Mouse (Mus musculus) forebrain, embryonic 14.5 days (tissue): ENCODE measurements around the gene Sec14l4. TPM values are rescaled to one million over a fixed set of nuclear protein-coding genes. Genes with fewer than 3 reads are reported as not detected.
A peak's percentile ranks its signal among the peaks of the same experiment; 100 is the strongest.

Experiments used
- ATAC-seq: fragments of 200-750 bp; cut with Nextera tagmentation; 2 replicates; pipeline ENCODE4 v1.8.0; 2017; ENCODE audit warnings: mild to moderate bottlenecking, moderate library complexity
- DNase-seq: peaks from one replicate; pipeline ENCODE4 v3.0.0-alpha.2; 2015; ENCODE audit warnings: low spot score
- H3K27ac ChIP-seq: fragments of 300-500 bp; sonication (generic); 2 replicates; pipeline ENCODE4 v1.5.1; 2014; ENCODE audit warnings: low read depth, mild to moderate bottlenecking, control low read depth, low read length, moderate library complexity
- H3K27me3 ChIP-seq: fragments of 300-500 bp; sonication (generic); replicated peaks from 2 replicates; pipeline ENCODE4 v1.6.1; 2014; ENCODE audit warnings: low read length, control low read depth, mixed read lengths; ENCODE audit not compliant: control insufficient read depth, insufficient read depth
- H3K36me3 ChIP-seq: fragments of 300-500 bp; sonication (generic); 2 replicates; pipeline ENCODE4 v1.6.1; 2014; ENCODE audit warnings: low read length, control low read depth; ENCODE audit not compliant: control insufficient read depth, insufficient read depth
- H3K4me1 ChIP-seq: fragments of 300-500 bp; sonication (generic); 2 replicates; pipeline ENCODE4 v1.6.1; 2014; ENCODE audit warnings: antibody characterized with exemption, low read length, control low read depth; ENCODE audit not compliant: control insufficient read depth, insufficient read depth
- H3K4me2 ChIP-seq: fragments of 300-500 bp; sonication (generic); 2 replicates; pipeline ENCODE4 v1.6.1; 2014; ENCODE audit warnings: mild to moderate bottlenecking, control low read depth, low read length
- H3K4me3 ChIP-seq: fragments of 300-500 bp; sonication (generic); 2 replicates; pipeline ENCODE4 v1.5.1; 2014; ENCODE audit warnings: low read depth, low read length, control low read depth
- H3K9ac ChIP-seq: fragments of 300-500 bp; sonication (generic); 2 replicates; pipeline ENCODE4 v1.6.1; 2014; ENCODE audit warnings: mild to moderate bottlenecking, low read length, control low read depth, moderate library complexity
- H3K9me3 ChIP-seq: fragments of 300-500 bp; sonication (generic); replicated peaks from 2 replicates; pipeline ENCODE4 v1.6.1; 2016; ENCODE audit warnings: low read length, control low read depth, mixed read lengths; ENCODE audit not compliant: control insufficient read depth
- WGBS: fragments of 180-500 bp; shearing (Covaris S2); extraction: QIAGEN DNeasy Blood & Tissue Kit; methylation state at CpG from one replicate; pipeline ENCODE4 v1.1.7; 2014; 5-methylcytosine and 5-hydroxymethylcytosine counted together
- polyA plus RNA-seq: library from polyadenylated mRNA; unstranded; fragments of >200 nt; fragmentation: Nextera tagmentation; extraction: Ambion mirVana; gene quantifications from 2 replicates; pipeline ENCODE4 v1.2.1, GENCODE M21; 2014

Gene Sec14l4
- polyA plus RNA-seq, 1 experiment from 2014 or later = not detected

GRCm38 (mm10) chr11:4097091-4097621 is 65.9 kb downstream of the Sec14l4 start:
- 23% methylated on average over 10 of the region's 10 CpGs for WGBS
- Histone ChIP-seq H3K27me3 (no peaks in the 10 kb centered on the region), H3K9me3 (no peaks in the 10 kb centered on the region), H3K4me3 (peak overlapping the region; percentile 47), H3K9ac (peak overlapping the region; percentile 86), H3K4me1 (peaks cover 17% of the 10 kb centered on the region), H3K4me2 (peak overlapping the region; percentile 83), H3K36me3 (no peaks in the 10 kb centered on the region), H3K27ac (peak overlapping the region; percentile 87)
- peak; percentile 47 for ATAC-seq
- no peak for DNase-seq

Other genes starting within 250 kb of the Sec14l4 start
- 7.4 and 11.1 TPM in 2 replicates for gene Osbp2, start 167.6 kb upstream of the Sec14l4 start, polyA plus RNA-seq
- gene 4921536K21Rik, start 136.4 kb upstream of the Sec14l4 start, polyA plus RNA-seq = 0.16 and 0.36 TPM in 2 replicates
- 29.3 and 35.8 TPM in 2 replicates for gene Dusp18, start 136.2 kb upstream of the Sec14l4 start, polyA plus RNA-seq
- gene Slc35e4, start 116.8 kb upstream of the Sec14l4 start, polyA plus RNA-seq = 8.0 and 10.6 TPM in 2 replicates
- 19.7 TPM in 2 replicates for gene Tcn2, start 99.3 kb upstream of the Sec14l4 start, polyA plus RNA-seq
- gene Pes1, start 67.5 kb upstream of the Sec14l4 start, polyA plus RNA-seq = 55.2 and 61.5 TPM in 2 replicates
- gene 4930556J24Rik, start 54.7 kb upstream of the Sec14l4 start, polyA plus RNA-seq = not detected in 2 replicates
- 1.6 and 2.0 TPM in 2 replicates for gene Gal3st1, start 47.8 kb upstream of the Sec14l4 start, polyA plus RNA-seq
- gene Sec14l3, start 33.4 kb downstream of the Sec14l4 start, polyA plus RNA-seq = 0.52 and 1.1 TPM in 2 replicates
- 6.7 and 7.8 TPM in 2 replicates for gene Mtfp1, start 64.0 kb downstream of the Sec14l4 start, polyA plus RNA-seq
- 1.1 and 1.4 TPM in 2 replicates for gene Sec14l2, start 92.0 kb downstream of the Sec14l4 start, polyA plus RNA-seq
- gene Rnf215, start 103.7 kb downstream of the Sec14l4 start, polyA plus RNA-seq = 44.3 and 45.5 TPM in 2 replicates
- 2.4 and 2.9 TPM in 2 replicates for gene Ccdc157, start 128.8 kb downstream of the Sec14l4 start, polyA plus RNA-seq
- gene Sf3a1, start 128.9 kb downstream of the Sec14l4 start, polyA plus RNA-seq = 51.5 and 59.3 TPM in 2 replicates
- 13.3 and 18.3 TPM in 2 replicates for gene Tbc1d10a, start 155.3 kb downstream of the Sec14l4 start, polyA plus RNA-seq
- gene Castor1, start 186.8 kb downstream of the Sec14l4 start, polyA plus RNA-seq = 1.6 and 1.8 TPM in 2 replicates
- 0.14 TPM in 1 of 2 replicates, not detected in the other for gene Osm, start 205.0 kb downstream of the Sec14l4 start, polyA plus RNA-seq
- not detected in 2 replicates for gene Lif, start 226.1 kb downstream of the Sec14l4 start, polyA plus RNA-seq